ENCODE assay signal across 9 mouse cellular contexts in the genomic region with DNA sequence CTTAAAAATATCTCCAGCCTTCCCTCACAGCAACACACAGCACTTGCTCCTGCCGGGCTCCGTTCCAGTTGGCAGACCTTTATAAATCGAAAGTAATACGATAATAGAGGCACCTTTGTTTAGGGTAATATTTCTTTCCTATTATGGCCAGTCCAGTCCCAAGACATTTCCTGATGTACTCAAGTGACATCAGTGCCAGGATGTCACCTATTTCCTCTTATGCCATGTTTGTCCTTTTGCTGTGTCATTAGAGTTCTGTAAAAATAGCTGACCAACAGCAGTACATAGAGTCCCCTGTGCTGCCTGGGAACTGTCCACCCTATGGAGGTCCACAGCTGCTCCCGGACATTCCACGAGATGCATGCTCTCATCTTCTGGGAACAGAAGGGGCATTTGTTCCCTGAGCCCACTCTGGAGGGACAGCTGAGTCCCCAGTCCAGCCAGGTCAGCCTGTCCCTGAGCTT.
DNase-seq lines count a peak whose midpoint lies in the region; ATAC-seq and TF ChIP-seq lines count a peak whose summit lies in the region.
"Had no signal": no experiment of that assay in that cellular context is flagged by ENCODE, and none has a peak within 500 bp of the region (broad histone marks: within the 10 kb centered on the region; RNA-seq: fewer than 3 reads in every experiment).

No protein-coding gene starts in this region.

- WGBS in heart, postnatal 0 days = 12% methylated on average over 6 of the region's 6 CpGs
- 70% methylated on average over 6 of the region's 6 CpGs for WGBS in liver, embryonic 11.5 days

- peak overlapping the region; percentile 48 for H3K4me2 ChIP-seq in heart, postnatal 0 days (ENCODE audit: low read depth, low read length)
- H3K4me2 ChIP-seq in liver, embryonic 11.5 days = no peak overlapping the region
- H3K4me2 ChIP-seq: liver, embryonic 15.5 days had no signal

- H3K27me3 ChIP-seq in heart, postnatal 0 days (ENCODE audit: control insufficient read depth, insufficient read depth, low read length) = no peaks in the 10 kb centered on the region
- no peaks in the 10 kb centered on the region for H3K27me3 ChIP-seq in liver, embryonic 11.5 days (replicated peaks; ENCODE audit: control insufficient read depth, insufficient read depth, low read length)
- H3K27me3 ChIP-seq: liver, embryonic 15.5 days had no signal

- no peak overlapping the region for H3K9ac ChIP-seq in heart, postnatal 0 days (replicated peaks; ENCODE audit: low read depth, low read length)
- H3K9ac ChIP-seq in liver, embryonic 11.5 days (ENCODE audit: low read depth, low read length) = no peak overlapping the region
- H3K9ac ChIP-seq: liver, embryonic 15.5 days had no signal

- peak; percentile 64 to 85 for DNase-seq in adrenal gland, adult (ENCODE audit: inconsistent age in 2 of 2, low spot score in 1 of 2)
- no peak for DNase-seq in adrenal gland, postnatal 4 days (ENCODE audit: low spot score in 2 of 2)
- DNase-seq in adrenal gland, adult 2 months = peak; percentile 64
- DNase-seq in heart, postnatal 0 days (ENCODE audit: low spot score) = peak; percentile 71
- DNase-seq in liver, embryonic 11.5 days (ENCODE audit: low spot score) = no peak
- no peak for DNase-seq in frontal cortex, postnatal 10 days (ENCODE audit: low spot score in 2 of 2)
- no peak for DNase-seq in left cerebral cortex, postnatal 4 days

- no peaks in the 10 kb centered on the region for H3K36me3 ChIP-seq in heart, postnatal 0 days (replicated peaks; ENCODE audit: control insufficient read depth, insufficient read depth, low read length)
- H3K36me3 ChIP-seq in liver, embryonic 11.5 days (ENCODE audit: control insufficient read depth, insufficient read depth, low read length) = no peaks in the 10 kb centered on the region
- H3K36me3 ChIP-seq: liver, embryonic 15.5 days had no signal

- H3K4me3 ChIP-seq in heart, postnatal 0 days (ENCODE audit: low read depth, low read length) = peak overlapping the region; percentile 25
- H3K4me3 ChIP-seq in liver, embryonic 11.5 days (ENCODE audit: low read depth, low read length) = no peak overlapping the region
- H3K4me3 ChIP-seq: liver, embryonic 15.5 days had no signal

- peak; percentile 86 for ATAC-seq in heart, postnatal 0 days (ENCODE audit: insufficient read depth, low read depth)
- peak; percentile 43; the same call in 1 of the 2 replicates for ATAC-seq in liver, embryonic 11.5 days (replicated peaks; ENCODE audit: low FRiP score)
- ATAC-seq in monocyte, adult 5-6 weeks (replicated peaks; ENCODE audit: insufficient number of reproducible peaks, low FRiP score, low TSS enrichment, poor library complexity, severe bottlenecking) = no peak

- no peak for TF ChIP-seq EP300 in heart, postnatal 0 days (IDR thresholded peaks at IDR 0.05; ENCODE audit: low read depth)

- H3K27ac ChIP-seq in heart, postnatal 0 days (ENCODE audit: low read depth) = peak overlapping the region; percentile 52; the same call in 1 of the 2 replicates
- H3K27ac ChIP-seq in liver, embryonic 11.5 days (ENCODE audit: low read depth, low read length) = no peak overlapping the region
- H3K27ac ChIP-seq: liver, embryonic 15.5 days had no signal

- no peak for TF ChIP-seq CTCF in heart, postnatal 0 days (IDR thresholded peaks at IDR 0.05; ENCODE audit: low read depth)

- intact Hi-C loops in left cerebral cortex, postnatal 4 days (cut with DNase I) = no loop called here

- no peaks in the 10 kb centered on the region for H3K9me3 ChIP-seq in heart, postnatal 0 days (replicated peaks; ENCODE audit: control insufficient read depth, low read length)
- no peaks in the 10 kb centered on the region for H3K9me3 ChIP-seq in liver, embryonic 11.5 days (ENCODE audit: control insufficient read depth, low read length)
- H3K9me3 ChIP-seq: liver, embryonic 15.5 days had no signal

- H3K4me1 ChIP-seq in heart, postnatal 0 days (ENCODE audit: control insufficient read depth, insufficient read depth) = peaks cover 12% of the 10 kb centered on the region
- H3K4me1 ChIP-seq in liver, embryonic 11.5 days (replicated peaks; ENCODE audit: control insufficient read depth, insufficient read depth, low read length) = no peaks in the 10 kb centered on the region
- H3K4me1 ChIP-seq: liver, embryonic 15.5 days had no signal

Comparison
In these comparisons a context has a peak if more than half of its experiments do, and no peak if none do; other contexts are left out.
1. DNase-seq: peak in adrenal gland, adult (2 of 2), adrenal gland, adult 2 months (single experiment) and heart, postnatal 0 days (single experiment); none in adrenal gland, postnatal 4 days (0 of 2), liver, embryonic 11.5 days (single experiment), frontal cortex, postnatal 10 days (0 of 2) and left cerebral cortex, postnatal 4 days (single experiment).